Mouse (Mus musculus) T-helper 2 cell (primary cell): ENCODE results near the gene Dap3.
"Not testable (repeated sequence)": the region's sequence is repeated elsewhere in the genome, so short reads cannot be mapped to it uniquely, and the experiment has no call there.

Experiments
- in situ Hi-C: fragments of 300-600 bp; cut with MboI, MseI; formaldehyde crosslinking; loops from one replicate; pipeline ENCODE4 v1.15.1; 2025; ENCODE audit warnings: high pct_unique_total_duplicates

Dap3 gene

DNA sequence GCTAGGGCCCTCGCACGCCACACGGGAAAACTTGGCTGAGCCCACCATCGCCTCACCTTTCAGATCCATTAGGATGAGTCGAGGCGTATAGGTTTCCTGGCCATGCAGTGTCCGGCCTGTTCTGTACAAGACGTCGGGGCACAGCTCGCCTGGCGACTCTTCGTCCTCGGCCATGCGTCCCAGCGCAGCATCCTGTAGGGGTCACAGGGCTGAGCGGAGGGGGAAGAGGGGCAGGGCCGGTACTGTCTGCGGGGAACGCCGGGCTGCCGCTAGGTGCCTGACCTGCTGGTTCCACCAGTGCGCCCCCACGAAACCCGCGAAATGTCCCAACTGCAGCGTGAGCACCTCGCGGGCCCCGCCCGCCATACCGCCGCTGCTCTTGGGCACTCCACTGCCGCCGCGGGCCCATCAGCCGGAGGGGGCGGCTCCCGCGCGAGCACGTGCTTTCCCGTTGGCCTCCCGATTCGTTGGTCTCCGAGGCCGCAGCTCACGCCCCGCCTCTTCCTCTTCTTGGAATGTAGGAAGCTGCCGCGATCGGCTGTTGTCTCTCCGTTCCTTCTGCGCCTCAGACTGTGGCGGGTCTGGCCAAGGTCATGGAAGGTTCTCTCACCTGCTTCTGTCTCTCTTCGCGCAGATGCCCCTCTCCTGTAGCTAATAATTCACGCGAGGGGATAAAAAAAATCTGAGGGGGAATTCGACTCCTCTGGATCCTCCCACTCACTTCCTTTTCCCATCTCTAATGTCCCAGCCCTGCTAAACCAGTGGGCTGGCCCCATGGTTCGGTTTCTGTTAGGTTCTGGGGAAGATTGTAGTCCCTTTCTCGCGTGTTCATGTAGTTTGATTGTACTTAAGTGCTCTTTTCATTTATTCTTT is 37.2 kb downstream of the Dap3 start, which contains the start of gene Msto1:
Msto1 (minus strand) TSS at position 489 of the 873 bp plus-strand sequence.
- in situ Hi-C loops: no loop called here

DNA sequence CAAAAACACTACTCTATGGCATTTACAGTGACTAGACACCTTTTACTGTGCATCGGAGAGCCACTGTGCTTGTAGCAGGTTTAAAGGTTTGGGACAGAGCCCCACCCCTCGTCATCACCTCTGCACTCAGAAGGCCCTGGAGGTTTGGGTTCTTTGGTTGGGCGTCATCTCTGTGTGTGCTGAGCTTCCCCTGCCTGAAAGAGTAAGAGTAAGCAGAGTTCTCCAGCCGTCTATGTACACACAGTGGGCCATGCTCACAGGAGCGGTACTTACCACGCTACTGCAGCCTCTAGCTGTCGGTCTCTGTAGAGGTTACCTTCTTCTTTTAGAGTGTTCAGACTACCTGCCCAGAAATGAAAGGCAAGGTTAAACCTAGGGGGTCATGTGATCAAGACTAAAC is 38.4 kb downstream of the Dap3 start:
- in situ Hi-C loops: no loop called here

DNA sequence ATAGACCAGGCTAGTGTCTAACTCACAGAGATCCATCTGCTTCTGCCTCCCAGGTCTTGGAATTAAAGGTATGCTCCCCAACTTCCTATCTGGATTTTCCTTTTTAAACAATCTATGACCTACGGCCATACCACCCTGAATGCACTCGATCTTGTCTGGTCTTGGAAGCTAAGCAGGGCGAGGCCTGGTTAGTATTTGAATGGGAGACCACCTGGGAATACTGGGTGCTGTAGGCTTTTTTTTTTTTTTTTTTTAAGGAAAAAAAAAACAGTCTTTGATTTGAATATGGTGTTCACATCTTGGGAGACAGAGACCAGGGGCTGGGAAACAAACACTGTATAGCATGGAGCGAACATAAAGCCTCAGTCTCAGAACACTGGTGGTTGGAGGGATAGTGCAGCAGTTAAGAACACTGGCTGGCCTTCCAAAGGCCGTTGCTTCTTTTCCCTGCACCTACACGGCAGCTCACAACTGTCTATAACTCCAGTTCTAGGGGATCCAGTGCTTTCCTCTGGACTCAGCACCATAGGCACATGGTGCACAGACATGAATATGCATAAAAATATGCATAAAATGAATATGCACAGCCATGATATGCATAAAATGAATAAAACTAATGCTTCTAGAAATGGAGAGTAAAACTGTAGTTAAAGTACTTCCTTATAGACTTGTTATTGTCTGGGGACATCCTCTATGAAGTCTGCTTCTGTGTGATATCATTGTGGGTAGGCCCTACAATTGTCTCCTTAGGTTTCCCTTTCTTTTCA is 44.4 kb downstream of the Dap3 start:
- in situ Hi-C loops: no loop called here

DNA sequence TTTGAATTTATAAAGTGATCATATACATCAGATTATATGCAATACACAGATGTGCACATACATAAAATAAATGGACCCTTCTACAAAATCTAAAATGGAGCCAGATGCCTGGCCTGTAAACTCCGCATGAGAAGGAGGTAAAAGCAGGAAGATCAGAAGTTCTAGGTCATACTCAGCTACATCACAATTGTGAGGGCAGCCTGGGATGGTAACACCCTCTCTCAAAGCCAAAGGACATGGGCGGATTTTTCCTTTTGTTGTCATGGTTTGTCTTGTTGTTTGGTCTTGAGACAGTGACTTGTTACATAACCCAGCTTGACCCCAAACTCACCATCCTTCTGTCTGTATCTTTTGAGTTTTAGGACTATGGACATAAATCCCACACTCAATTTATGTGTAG is 45.2 kb downstream of the Dap3 start:
- in situ Hi-C loops: no loop called here

DNA sequence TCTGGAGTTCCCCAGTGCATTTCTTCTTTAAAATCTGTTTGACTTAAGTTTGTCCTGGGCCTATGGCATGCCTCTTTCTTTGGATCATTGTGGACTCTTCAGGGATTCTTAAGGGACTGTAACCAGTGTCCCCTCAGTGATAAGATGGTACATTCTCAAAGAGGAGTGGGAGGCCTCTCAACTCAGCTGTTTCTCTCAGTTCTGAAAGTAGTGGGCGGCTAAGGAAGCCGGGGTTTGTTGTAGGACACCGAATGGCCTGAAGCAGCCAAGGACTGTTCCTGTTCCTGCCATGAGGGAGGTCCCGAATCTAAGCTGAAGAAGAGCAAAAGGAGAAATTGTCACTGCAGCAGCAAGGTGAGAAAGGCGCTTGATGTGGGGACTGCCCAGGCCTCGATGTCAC is 45.8 kb downstream of the Dap3 start:
- in situ Hi-C loops: no loop called here

DNA sequence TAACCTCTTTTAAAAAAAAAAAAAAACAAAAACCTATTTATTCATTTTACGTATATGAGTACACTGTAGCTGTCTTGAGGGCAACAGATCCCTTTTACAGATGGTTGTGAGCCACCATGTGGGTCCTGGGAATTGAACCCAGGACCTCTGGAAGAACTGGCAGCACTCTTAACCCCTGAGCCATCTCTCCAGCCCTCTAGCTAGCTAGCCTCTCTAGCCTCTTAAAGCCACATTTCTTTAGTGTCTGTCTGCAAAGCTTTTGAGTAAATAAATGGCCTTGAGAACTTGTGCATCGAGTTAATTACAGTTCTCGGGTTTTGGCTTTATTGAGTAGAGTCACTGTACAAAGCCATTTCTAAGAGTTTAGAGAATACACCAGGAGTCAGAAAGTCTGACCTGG is 46.2 kb downstream of the Dap3 start:
- in situ Hi-C loops: no loop called here

DNA sequence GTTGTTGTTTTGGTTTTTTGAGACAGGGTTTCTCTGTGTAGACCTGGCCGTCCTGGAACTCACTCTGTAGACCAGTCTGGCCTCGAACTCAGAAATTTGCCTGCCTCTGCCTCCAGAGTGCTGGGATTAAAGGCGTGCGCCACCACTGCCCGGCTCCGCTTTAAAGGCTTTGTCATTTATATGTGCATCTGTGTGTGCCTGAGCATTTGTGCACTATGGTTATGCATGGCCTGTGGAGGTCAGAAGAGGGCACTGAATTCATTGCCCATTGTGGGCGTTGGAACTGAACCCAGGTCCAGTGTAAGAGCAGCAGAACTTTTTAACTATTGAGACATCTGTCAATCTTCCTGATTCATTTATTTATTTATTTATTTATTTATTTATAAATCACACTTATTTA is 58.0 kb downstream of the Dap3 start:
- in situ Hi-C loops: loop anchor here (5.0 kb wide), 1 partner anchor 81 kb away; no protein-coding TSS in a partner anchor

DNA sequence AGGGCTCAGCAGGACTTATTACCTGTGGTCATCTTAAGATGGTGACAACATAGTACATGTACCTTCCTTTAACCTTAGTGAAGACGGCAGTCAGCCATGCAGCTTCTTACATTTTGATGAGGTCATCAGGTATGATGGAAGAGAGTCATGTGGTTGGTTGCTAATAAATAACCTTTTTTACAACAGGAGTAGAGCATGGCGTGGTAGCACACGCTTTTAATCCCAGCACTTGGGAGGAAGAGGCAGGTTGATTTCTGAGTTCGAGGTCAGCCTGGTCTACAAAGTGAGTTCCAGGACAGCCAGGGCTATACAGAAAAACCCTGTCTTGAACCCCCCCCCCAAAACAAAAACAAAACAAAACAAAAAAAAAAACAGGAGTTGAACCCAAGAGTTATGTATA is 68.4 kb downstream of the Dap3 start:
- in situ Hi-C loops: not testable (repeated sequence)
